In the genomic region with DNA sequence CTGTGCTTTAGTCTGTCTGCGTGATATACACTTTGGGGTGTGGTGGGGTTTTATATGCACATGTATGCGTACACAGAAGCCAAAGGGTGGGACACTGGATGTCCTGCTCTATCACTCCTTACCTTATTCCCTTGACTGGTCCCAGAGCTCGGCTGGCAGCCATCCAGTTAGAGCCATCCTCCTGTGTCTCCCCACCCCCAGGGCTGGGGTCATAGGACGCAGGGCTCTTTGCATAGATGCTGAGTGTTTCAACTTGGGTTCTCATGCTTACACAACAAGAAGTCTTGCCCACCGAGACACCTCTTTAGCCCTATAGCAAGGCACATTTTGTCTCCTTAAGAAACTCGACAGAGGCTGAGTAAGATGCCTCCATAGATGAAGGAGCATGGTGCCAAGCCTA, we compare ENCODE assay signal across 18 mouse cellular contexts.
"Had no signal": no experiment of that assay in that cellular context is flagged by ENCODE, and none has a peak within 500 bp of the region (broad histone marks: within the 10 kb centered on the region; RNA-seq: fewer than 3 reads in every experiment).

No protein-coding gene starts in this region.

- H3K36me3 ChIP-seq: limb, embryonic 12.5 days; limb, embryonic 15.5 days; midbrain, embryonic 12.5 days; midbrain, embryonic 15.5 days; neural tube, embryonic 12.5 days; neural tube, embryonic 15.5 days had no signal

- H3K27me3 ChIP-seq: limb, embryonic 12.5 days; limb, embryonic 15.5 days; midbrain, embryonic 12.5 days; midbrain, embryonic 15.5 days; neural tube, embryonic 12.5 days; neural tube, embryonic 15.5 days had no signal

- H3K27ac ChIP-seq: limb, embryonic 12.5 days; liver, embryonic 14.5 days; macrophage; midbrain, embryonic 12.5 days; midbrain, embryonic 15.5 days; neural tube, embryonic 12.5 days; neural tube, embryonic 15.5 days had no signal

- DNase-seq: kidney, postnatal 14 days; kidney, postnatal 4 days; liver, postnatal 0 days; lung, embryonic 14.5 days; right cerebral cortex, adult 18-20 months; right cerebral cortex, postnatal 25 days; thymus, adult 18-20 months; thymus, postnatal 36 days had no signal

- H3K9me3 ChIP-seq: limb, embryonic 12.5 days; limb, embryonic 15.5 days; midbrain, embryonic 12.5 days; midbrain, embryonic 15.5 days; neural tube, embryonic 12.5 days; neural tube, embryonic 15.5 days had no signal

- ATAC-seq: liver, postnatal 0 days; lung, postnatal 0 days; midbrain, embryonic 15.5 days had no signal

- H3K4me2 ChIP-seq: limb, embryonic 12.5 days; liver, embryonic 11.5 days; lung, embryonic 14.5 days; midbrain, embryonic 12.5 days; midbrain, embryonic 15.5 days; neural tube, embryonic 12.5 days; neural tube, embryonic 15.5 days had no signal

- H3K4me3 ChIP-seq: limb, embryonic 12.5 days; limb, embryonic 15.5 days; midbrain, embryonic 12.5 days; midbrain, embryonic 15.5 days; neural tube, embryonic 12.5 days; neural tube, embryonic 15.5 days had no signal

- H3K9ac ChIP-seq: limb, embryonic 12.5 days; limb, embryonic 15.5 days; liver, embryonic 14.5 days; liver, postnatal 0 days; lung, embryonic 14.5 days; midbrain, embryonic 12.5 days; midbrain, embryonic 15.5 days; neural tube, embryonic 12.5 days; neural tube, embryonic 15.5 days had no signal

- H3K4me1 ChIP-seq: limb, embryonic 12.5 days; midbrain, embryonic 12.5 days; midbrain, embryonic 15.5 days; neural tube, embryonic 12.5 days had no signal
